Mouse (Mus musculus): Measurements from ENCODE around the gene Btnl2. TPM values are rescaled to one million over a fixed set of nuclear protein-coding genes. Genes with fewer than 3 reads are reported as not detected.
A peak's percentile ranks its signal among the peaks of the same experiment; 100 is the strongest.

The Btnl2 gene
- total and polyA plus RNA-seq, 3 experiments: 1.1 to 4.8 (median 2.0) TPM

GRCm38 (mm10) chr17:34346041-34346440, 8.6 kb upstream of the Btnl2 start:
- dilution Hi-C loops (cut with MboI; ENCODE audit: extremely low pct_ligation_motif_present, extremely low pct_unique_long_range_greater_than_20kb, low sequenced_read_pairs): no loop called here
- in situ Hi-C loops (cut with MboI; ENCODE audit: low pct_ligation_motif_present, low pct_unique_long_range_greater_than_20kb, low sequenced_read_pairs): loop anchor here (5.0 kb wide), 1 partner anchor 99 kb away; no protein-coding TSS in a partner anchor
- peak overlapping the region; percentile 47 for H3K9ac ChIP-seq (ENCODE audit: insufficient read depth, low read depth)
- H3K4me1 ChIP-seq (ENCODE audit: control insufficient read depth in 1 of 2, insufficient read depth in 2 of 2): peaks cover 17 to 55% of the 10 kb centered on the region in 2 experiments
- peaks cover 21% of the 10 kb centered on the region for H3K79me2 ChIP-seq (replicated peaks; ENCODE audit: control insufficient read depth, extremely low read depth, insufficient read depth, poor library complexity, severe bottlenecking)
- H3K4me3 ChIP-seq (replicated peaks in 1 of 3; ENCODE audit: low read depth in 2 of 3, low read length in 2 of 3, poor library complexity in 1 of 3): peak overlapping the region; percentile 52 to 76 (median 58)
- TF ChIP-seq EP300 (IDR thresholded peaks at IDR 0.05; ENCODE audit: low read length) (no peak), ELF1 (IDR thresholded peaks at IDR 0.05; ENCODE audit: low read depth, low read length) (0 out of 2 replicates have a peak, but pooled peaks have one; percentile 14), TBP (conservative IDR thresholded peaks at IDR 0.05; ENCODE audit: low read depth, low read length) (peak; percentile 67), TCF12 (IDR thresholded peaks at IDR 0.05; ENCODE audit: low read depth, low read length) (0 out of 2 replicates have a peak, but pooled peaks have one; percentile 20), KAT2A (IDR thresholded peaks at IDR 0.05; ENCODE audit: insufficient replicate concordance, low read length) (no peak), POLR2A (IDR thresholded peaks at IDR 0.05; ENCODE audit: low read depth, low read length) (peak; percentile 56), NELFE (IDR thresholded peaks at IDR 0.05; ENCODE audit: low read depth, low read length) (0 out of 2 replicates have a peak, but pooled peaks have one; percentile 35)
- peak overlapping the region; percentile 65 for H3K27ac ChIP-seq (ENCODE audit: insufficient read depth, low read depth)
- H3K4me2 ChIP-seq (ENCODE audit: insufficient read depth, low read depth, poor library complexity, severe bottlenecking): peak overlapping the region; percentile 82
- H3K36me3 ChIP-seq (replicated peaks in 1 of 2; ENCODE audit: control insufficient read depth in 1 of 2, insufficient read depth in 1 of 2, low read length in 1 of 2): peaks cover 22 to 51% of the 10 kb centered on the region in 2 experiments
- H3K9me3 ChIP-seq (replicated peaks; ENCODE audit: low read length): no peaks in the 10 kb centered on the region
- no peak for DNase-seq (ENCODE audit: extremely low read depth)
- H3K27me3 ChIP-seq (replicated peaks): no peaks in the 10 kb centered on the region

- peaks cover 21% of the 10 kb centered on the region for H3K79me2 ChIP-seq (replicated peaks; ENCODE audit: control insufficient read depth, extremely low read depth, insufficient read depth, poor library complexity, severe bottlenecking)
- in situ Hi-C loops (cut with MboI; ENCODE audit: low pct_ligation_motif_present, low pct_unique_long_range_greater_than_20kb, low sequenced_read_pairs): loop anchor here (5.0 kb wide), 1 partner anchor 100 kb away; no protein-coding TSS in a partner anchor
- peak overlapping the region in 2 of 3 experiments; percentile 10 to 76 for H3K4me3 ChIP-seq (replicated peaks in 1 of 3; ENCODE audit: low read depth in 2 of 3, low read length in 2 of 3, poor library complexity in 1 of 3)
- peaks cover 10 to 38% of the 10 kb centered on the region in 2 experiments; a peak in 3 of 4 replicates for H3K4me1 ChIP-seq (ENCODE audit: control insufficient read depth in 1 of 2, insufficient read depth in 2 of 2)
- H3K27me3 ChIP-seq (replicated peaks): no peaks in the 10 kb centered on the region
- DNase-seq (ENCODE audit: extremely low read depth): peak; percentile 99
- peak overlapping the region; percentile 37 for H3K4me2 ChIP-seq (ENCODE audit: insufficient read depth, low read depth, poor library complexity, severe bottlenecking)
- dilution Hi-C loops (cut with MboI; ENCODE audit: extremely low pct_ligation_motif_present, extremely low pct_unique_long_range_greater_than_20kb, low sequenced_read_pairs): no loop called here
- H3K9me3 ChIP-seq (replicated peaks; ENCODE audit: low read length): peaks cover 5% of the 10 kb centered on the region
- H3K36me3 ChIP-seq (replicated peaks in 1 of 2; ENCODE audit: control insufficient read depth in 1 of 2, insufficient read depth in 1 of 2, low read length in 1 of 2): peaks cover 13 to 34% of the 10 kb centered on the region in 2 experiments
- 0 out of 2 replicates have a peak overlapping the region, but pooled peaks have one; percentile 7 for H3K9ac ChIP-seq (ENCODE audit: insufficient read depth, low read depth)
- peak overlapping the region; percentile 79 for H3K27ac ChIP-seq (ENCODE audit: insufficient read depth, low read depth)
- TF ChIP-seq HCFC1 (IDR thresholded peaks at IDR 0.05; ENCODE audit: low read depth, low read length): peak; percentile 19; the same call in 1 of the 2 replicates
- TF ChIP-seq GABPA (IDR thresholded peaks at IDR 0.05; ENCODE audit: insufficient replicate concordance, low read depth, low read length): peak; percentile 20; the same call in 1 of the 2 replicates
- TF ChIP-seq CHD2 (IDR thresholded peaks at IDR 0.05; ENCODE audit: low read length): peak; percentile 99
- peak; percentile 6; the same call in 1 of the 2 replicates for TF ChIP-seq ZNF384 (IDR thresholded peaks at IDR 0.05; ENCODE audit: low read depth, low read length)
- no peak for TF ChIP-seq RCOR1 (conservative IDR thresholded peaks at IDR 0.05; ENCODE audit: low read depth, low read length)
- peak; percentile 62 for TF ChIP-seq MEF2A (IDR thresholded peaks at IDR 0.05; ENCODE audit: borderline replicate concordance, low read depth, low read length)
- peak; percentile 55 for TF ChIP-seq MYC (IDR thresholded peaks at IDR 0.05; ENCODE audit: low read depth, low read length)
- no peak; the same call in 1 of the 2 replicates for TF ChIP-seq SMC3 (IDR thresholded peaks at IDR 0.05; ENCODE audit: low read depth, low read length)
- 0 out of 2 replicates have a peak, but pooled peaks have one; percentile 29 for TF ChIP-seq MAZ (IDR thresholded peaks at IDR 0.05; ENCODE audit: low read depth, low read length)
- TF ChIP-seq MAX (IDR thresholded peaks at IDR 0.05; ENCODE audit: low read length): peak; percentile 67; the same call in 1 of the 2 replicates
- no peak for TF ChIP-seq ZC3H11A (IDR thresholded peaks at IDR 0.05; ENCODE audit: low read depth, low read length)
- TF ChIP-seq ETS1 (conservative IDR thresholded peaks at IDR 0.05; ENCODE audit: low read depth, low read length): peak; percentile 96
- TF ChIP-seq TBP (conservative IDR thresholded peaks at IDR 0.05; ENCODE audit: low read depth, low read length): peak; percentile 80; the same call in 1 of the 2 replicates
- TF ChIP-seq E2F4 (IDR thresholded peaks at IDR 0.05; ENCODE audit: insufficient replicate concordance, low read depth, low read length): no peak
- no peak; the same call in 1 of the 2 replicates for TF ChIP-seq RAD21 (IDR thresholded peaks at IDR 0.05; ENCODE audit: low read depth, low read length)
- peak; percentile 72; the same call in 1 of the 2 replicates for TF ChIP-seq MXI1 (IDR thresholded peaks at IDR 0.05; ENCODE audit: low read depth, low read length)
- TF ChIP-seq JUN (IDR thresholded peaks at IDR 0.05; ENCODE audit: insufficient read depth, low read depth, low read length): peak; percentile 71
- no peak for TF ChIP-seq KAT2A (IDR thresholded peaks at IDR 0.05; ENCODE audit: insufficient replicate concordance, low read length)
- TF ChIP-seq PAX5 (IDR thresholded peaks at IDR 0.05; ENCODE audit: low read length): no peak
- TF ChIP-seq CTCF (conservative IDR thresholded peaks at IDR 0.05 in 1 of 2, IDR thresholded peaks at IDR 0.05 in 1 of 2; ENCODE audit: low read depth in 2 of 2, low read length in 2 of 2): no peak
- TF ChIP-seq EP300 (IDR thresholded peaks at IDR 0.05; ENCODE audit: low read length): peak; percentile 93
- no peak; the same call in 1 of the 2 replicates for TF ChIP-seq NELFE (IDR thresholded peaks at IDR 0.05; ENCODE audit: low read depth, low read length)
- TF ChIP-seq USF1 (IDR thresholded peaks at IDR 0.05; ENCODE audit: low read depth, low read length): peak; percentile 17; the same call in 1 of the 2 replicates
- TF ChIP-seq SIN3A (IDR thresholded peaks at IDR 0.05; ENCODE audit: low read length): no peak; the same call in 1 of the 2 replicates
- peak; percentile 29 for TF ChIP-seq TCF12 (IDR thresholded peaks at IDR 0.05; ENCODE audit: low read depth, low read length)
- peak; percentile 91 for TF ChIP-seq BHLHE40 (IDR thresholded peaks at IDR 0.05; ENCODE audit: low read depth, low read length)
- TF ChIP-seq POLR2AphosphoS2 (IDR thresholded peaks at IDR 0.05; ENCODE audit: low read depth, low read length): no peak
Observed at GRCm38 (mm10) chr17:34347606-34348308, 6.9 kb upstream of the Btnl2 start.
